Mouse (Mus musculus) ES-E14 (cell line): ENCODE measurements at regions not wholly inside any gene's neighbourhood (a gene's known extent, or its start where the extent isn't known, plus 50 kb on each side); places are given as distances from the start of the nearest gene placed in this dataset.

Experiments used
- CHD2 ChIP-seq: IDR thresholded peaks from 2 replicates; pipeline ENCODE4 v1.6.1; 2014; ENCODE audit warnings: mild to moderate bottlenecking, low read depth, low read length, inconsistent platforms
- ZNF384 ChIP-seq: IDR thresholded peaks from 2 replicates; pipeline ENCODE4 v1.6.1; 2012; ENCODE audit warnings: low read depth, low read length, inconsistent platforms

DNA sequence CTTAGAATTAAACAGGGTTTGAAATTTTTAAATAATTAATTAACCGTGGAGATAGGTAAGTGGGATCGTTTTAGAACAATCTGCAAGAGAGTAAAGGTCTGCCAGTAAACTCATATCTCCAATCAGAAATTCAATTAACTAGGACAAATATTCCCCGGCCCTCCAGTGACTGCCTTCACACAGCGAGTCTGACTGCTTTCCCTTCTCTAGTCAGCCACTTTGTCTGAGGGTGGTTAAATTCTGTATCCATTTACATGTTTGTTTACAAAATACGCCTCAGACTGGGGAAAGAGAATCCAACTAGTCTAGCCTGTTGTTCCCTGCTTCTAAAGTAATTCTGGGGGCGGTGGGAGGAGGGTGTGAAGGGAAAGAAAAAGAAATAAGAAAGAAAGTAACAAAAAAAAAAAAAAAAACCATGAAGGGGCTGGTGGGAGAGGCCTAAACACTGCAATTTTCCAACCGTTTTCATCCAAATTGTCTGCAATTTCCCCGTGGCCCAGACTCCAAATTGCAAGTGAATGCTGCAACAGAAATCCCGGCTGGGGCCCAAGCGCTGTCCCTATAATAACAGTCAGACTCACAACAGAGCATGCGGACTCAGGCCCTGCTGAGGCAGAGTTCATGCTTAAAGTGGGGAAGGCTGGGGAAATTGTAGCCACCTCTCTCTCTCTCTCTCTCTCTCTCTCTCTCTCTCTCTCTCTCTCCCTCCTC is 336.3 kb downstream of the Gm9195 start:
- no peak for TF ChIP-seq ZNF384
- TF ChIP-seq CHD2: no peak
